14 mouse cellular contexts compared by ENCODE assay signal in genomic region chr9:9547570-9547969, GRCm38 (mm10).
A peak's percentile ranks its signal among the peaks of the same experiment; 100 is the strongest.
DNase-seq lines count a peak whose midpoint lies in the region; ATAC-seq and TF ChIP-seq lines count a peak whose summit lies in the region.
"Had no signal": no experiment of that assay in that cellular context is flagged by ENCODE, and none has a peak within 500 bp of the region (broad histone marks: within the 10 kb centered on the region; RNA-seq: fewer than 3 reads in every experiment).

No protein-coding gene starts in this region.

- H3K27me3 ChIP-seq in intestine, postnatal 0 days (replicated peaks; ENCODE audit: control insufficient read depth, insufficient read depth, low read length), result no peaks in the 10 kb centered on the region
- H3K27me3 ChIP-seq: heart, embryonic 12.5 days; neural tube, embryonic 13.5 days had no signal

- no peaks in the 10 kb centered on the region for H3K9me3 ChIP-seq in intestine, postnatal 0 days (ENCODE audit: control insufficient read depth)
- H3K9me3 ChIP-seq: heart, embryonic 12.5 days; neural tube, embryonic 13.5 days had no signal

- H3K9ac ChIP-seq in intestine, postnatal 0 days (ENCODE audit: low read depth, low read length), result no peak overlapping the region
- H3K9ac ChIP-seq: heart, embryonic 12.5 days; lung, embryonic 14.5 days; neural tube, embryonic 13.5 days had no signal

- TF ChIP-seq CTCF in intestine, postnatal 0 days (IDR thresholded peaks at IDR 0.05; ENCODE audit: low read depth), result no peak

- H3K4me2 ChIP-seq in intestine, postnatal 0 days (replicated peaks; ENCODE audit: low read depth), result no peak overlapping the region
- H3K4me2 ChIP-seq: heart, embryonic 12.5 days; lung, embryonic 14.5 days; neural tube, embryonic 13.5 days had no signal

- ATAC-seq in intestine, postnatal 0 days, result no peak
- ATAC-seq: activated CD4-positive, CD25-positive, alpha-beta regulatory T cell, adult 4 months had no signal

- DNase-seq in layer of hippocampus, adult 11-12 months (ENCODE audit: low spot score), result peak; percentile 23
- DNase-seq in layer of hippocampus, adult 9-10 months (ENCODE audit: low spot score), result no peak
- DNase-seq in cerebellum, adult 11-12 months, result peak; percentile 4
- peak; percentile 53 to 57 for DNase-seq in cerebellum, postnatal 36 days
- peak; percentile 45 for DNase-seq in right cerebral cortex, adult 18-20 months
- DNase-seq in lung, postnatal 36 days, result no peak
- no peak for DNase-seq in spleen, postnatal 14 days (ENCODE audit: low spot score in 2 of 2)
- DNase-seq: gastrocnemius, postnatal 25 days; kidney, adult 2 months; lung, embryonic 14.5 days had no signal

- no peak overlapping the region for H3K4me3 ChIP-seq in intestine, postnatal 0 days (ENCODE audit: low read depth, low read length)
- H3K4me3 ChIP-seq: heart, embryonic 12.5 days; neural tube, embryonic 13.5 days had no signal

- H3K27ac ChIP-seq in intestine, postnatal 0 days (ENCODE audit: low read depth, low read length), result no peak overlapping the region
- H3K27ac ChIP-seq: neural tube, embryonic 13.5 days had no signal

- 78% methylated on average over 3 of the region's 3 CpGs for WGBS in intestine, postnatal 0 days

- no peaks in the 10 kb centered on the region for H3K36me3 ChIP-seq in intestine, postnatal 0 days (ENCODE audit: control insufficient read depth, insufficient read depth)
- H3K36me3 ChIP-seq: heart, embryonic 12.5 days; neural tube, embryonic 13.5 days had no signal

- no peaks in the 10 kb centered on the region for H3K4me1 ChIP-seq in intestine, postnatal 0 days (replicated peaks; ENCODE audit: control insufficient read depth, insufficient read depth, low read length)
- H3K4me1 ChIP-seq: heart, embryonic 12.5 days; neural tube, embryonic 13.5 days had no signal

Comparison
In these comparisons a context has a peak if more than half of its experiments do, and no peak if none do; other contexts are left out.
1. DNase-seq: peak in layer of hippocampus, adult 11-12 months (single experiment), cerebellum, adult 11-12 months (single experiment), cerebellum, postnatal 36 days (2 of 2) and right cerebral cortex, adult 18-20 months (single experiment); none in layer of hippocampus, adult 9-10 months (single experiment), lung, postnatal 36 days (single experiment) and spleen, postnatal 14 days (0 of 2).